ENCODE assay signal across 9 mouse cellular contexts in genomic region chr19:16133721-16134570, GRCm38 (mm10). TPM values are rescaled to one million over a fixed set of nuclear protein-coding genes. Genes with fewer than 3 reads are reported as not detected.
DNase-seq lines count a peak whose midpoint lies in the region; ATAC-seq and TF ChIP-seq lines count a peak whose summit lies in the region.
"Had no signal": no experiment of that assay in that cellular context is flagged by ENCODE, and none has a peak within 500 bp of the region (broad histone marks: within the 10 kb centered on the region; RNA-seq: fewer than 3 reads in every experiment).

No protein-coding gene starts in this region.

- H3K36me3 ChIP-seq in heart, postnatal 0 days (replicated peaks; ENCODE audit: control insufficient read depth, insufficient read depth, low read length), result no peaks in the 10 kb centered on the region
- H3K36me3 ChIP-seq in liver, embryonic 11.5 days (ENCODE audit: control insufficient read depth, insufficient read depth, low read length), result no peaks in the 10 kb centered on the region
- no peaks in the 10 kb centered on the region for H3K36me3 ChIP-seq in neural tube, embryonic 15.5 days

- no peaks in the 10 kb centered on the region for H3K27me3 ChIP-seq in heart, postnatal 0 days (ENCODE audit: control insufficient read depth, insufficient read depth, low read length)
- peaks cover 6% of the 10 kb centered on the region for H3K27me3 ChIP-seq in liver, embryonic 11.5 days (replicated peaks; ENCODE audit: control insufficient read depth, insufficient read depth, low read length)
- H3K27me3 ChIP-seq in neural tube, embryonic 15.5 days (replicated peaks), result no peaks in the 10 kb centered on the region

- WGBS in heart, postnatal 0 days, result 7% methylated on average over 25 of the region's 25 CpGs
- 12% methylated on average over 25 of the region's 25 CpGs for WGBS in liver, embryonic 11.5 days
- WGBS in neural tube, embryonic 15.5 days, result 5% methylated on average over 25 of the region's 25 CpGs

- H3K4me1 ChIP-seq in heart, postnatal 0 days (ENCODE audit: control insufficient read depth, insufficient read depth), result peaks cover 42% of the 10 kb centered on the region
- H3K4me1 ChIP-seq in liver, embryonic 11.5 days (replicated peaks; ENCODE audit: control insufficient read depth, insufficient read depth, low read length), result peaks cover 26% of the 10 kb centered on the region
- peaks cover 40% of the 10 kb centered on the region for H3K4me1 ChIP-seq in neural tube, embryonic 15.5 days

- peak overlapping the region; percentile 99 for H3K27ac ChIP-seq in heart, postnatal 0 days (ENCODE audit: low read depth)
- peak overlapping the region; percentile 93 for H3K27ac ChIP-seq in liver, embryonic 11.5 days (ENCODE audit: low read depth, low read length)
- H3K27ac ChIP-seq in neural tube, embryonic 15.5 days (replicated peaks), result peak overlapping the region; percentile 99

- peak overlapping the region; percentile 99 for H3K4me3 ChIP-seq in heart, postnatal 0 days (ENCODE audit: low read depth, low read length)
- H3K4me3 ChIP-seq in liver, embryonic 11.5 days (ENCODE audit: low read depth, low read length), result peak overlapping the region; percentile 84
- H3K4me3 ChIP-seq in neural tube, embryonic 15.5 days (replicated peaks), result peak overlapping the region; percentile 90

- ATAC-seq in heart, postnatal 0 days (ENCODE audit: insufficient read depth, low read depth), result peak; percentile 9; the same call in 1 of the 2 replicates
- no peak for ATAC-seq in liver, embryonic 11.5 days (replicated peaks; ENCODE audit: low FRiP score)
- peak; percentile 19; the same call in 1 of the 2 replicates for ATAC-seq in neural tube, embryonic 15.5 days (ENCODE audit: low FRiP score)

- DNase-seq in gastrocnemius, adult 18-20 months (ENCODE audit: low spot score), result peak; percentile 32
- DNase-seq in gastrocnemius, postnatal 25 days, result no peak
- peak; percentile 66 for DNase-seq in ZHBTc4 (ENCODE audit: low read depth, low spot score)
- DNase-seq in heart, postnatal 0 days (ENCODE audit: low spot score), result no peak
- no peak for DNase-seq in liver, embryonic 11.5 days (ENCODE audit: low spot score)
- no peak for DNase-seq in cerebellum, adult 8-10 months
- DNase-seq in right cerebral cortex, postnatal 36 days (ENCODE audit: low spot score in 2 of 2), result no peak

- H3K9ac ChIP-seq in heart, postnatal 0 days (replicated peaks; ENCODE audit: low read depth, low read length), result peak overlapping the region; percentile 99
- peak overlapping the region; percentile 84 for H3K9ac ChIP-seq in liver, embryonic 11.5 days (ENCODE audit: low read depth, low read length)
- peak overlapping the region; percentile 98 for H3K9ac ChIP-seq in neural tube, embryonic 15.5 days (replicated peaks)

- no peaks in the 10 kb centered on the region for H3K9me3 ChIP-seq in heart, postnatal 0 days (replicated peaks; ENCODE audit: control insufficient read depth, low read length)
- H3K9me3 ChIP-seq in liver, embryonic 11.5 days (ENCODE audit: control insufficient read depth, low read length), result no peaks in the 10 kb centered on the region
- H3K9me3 ChIP-seq in neural tube, embryonic 15.5 days (replicated peaks), result no peaks in the 10 kb centered on the region

- peak overlapping the region; percentile 70 for H3K4me2 ChIP-seq in heart, postnatal 0 days (ENCODE audit: low read depth, low read length)
- peak overlapping the region; percentile 86 for H3K4me2 ChIP-seq in liver, embryonic 11.5 days
- peak overlapping the region; percentile 71 for H3K4me2 ChIP-seq in neural tube, embryonic 15.5 days

- no peak for TF ChIP-seq EP300 in heart, postnatal 0 days (IDR thresholded peaks at IDR 0.05; ENCODE audit: low read depth)

- no peak for TF ChIP-seq CTCF in heart, postnatal 0 days (IDR thresholded peaks at IDR 0.05; ENCODE audit: low read depth)

RNA-seq across cellular contexts. Expression of gene Gnaq, which starts 1.3 kb away (rescaled TPM):
- 10 to 100 TPM; 11.9 to 14.9 TPM for total RNA-seq in gastrocnemius, adult 18-20 months (2021)
- 10 to 100 TPM; 11.6 to 11.8 TPM for total RNA-seq in gastrocnemius, postnatal 25 days (2021)
- total RNA-seq in heart, postnatal 0 days (2014; rRNA removed; ENCODE audit: low replicate concordance), result 24.6 and 27.0 TPM in 2 replicates
- polyA plus RNA-seq in heart, postnatal 0 days (2015; fragmentation: Nextera tagmentation; extraction: Ambion mirVana), result 11.9 and 12.7 TPM in 2 replicates
- polyA plus RNA-seq in liver, embryonic 11.5 days (2014; fragmentation: Nextera tagmentation; extraction: Ambion mirVana), result 7.6 and 8.6 TPM in 2 replicates
- 98.0 and 110 TPM in 2 replicates for polyA plus RNA-seq in neural tube, embryonic 15.5 days (2015; fragmentation: Nextera tagmentation; extraction: Ambion mirVana)
- total RNA-seq: MEL had no signal

Comparison
In these comparisons a context has a peak if more than half of its experiments do, and no peak if none do; other contexts are left out.
1. DNase-seq: peak in gastrocnemius, adult 18-20 months (single experiment) and ZHBTc4 (single experiment); none in gastrocnemius, postnatal 25 days (single experiment), heart, postnatal 0 days (single experiment), liver, embryonic 11.5 days (single experiment), cerebellum, adult 8-10 months (single experiment) and right cerebral cortex, postnatal 36 days (0 of 2).
2. Peak in every context shown above with its lines, with median percentiles within 50 percentile points of each other: H3K27ac ChIP-seq, H3K4me2 ChIP-seq, H3K4me3 ChIP-seq and H3K9ac ChIP-seq.